Mouse (Mus musculus): ENCODE results near the gene Gucy2e. TPM values are rescaled to one million over a fixed set of nuclear protein-coding genes. Genes with fewer than 3 reads are reported as not detected.

The Gucy2e gene
- total RNA-seq, 2 experiments from 2014 or later: not detected

DNA sequence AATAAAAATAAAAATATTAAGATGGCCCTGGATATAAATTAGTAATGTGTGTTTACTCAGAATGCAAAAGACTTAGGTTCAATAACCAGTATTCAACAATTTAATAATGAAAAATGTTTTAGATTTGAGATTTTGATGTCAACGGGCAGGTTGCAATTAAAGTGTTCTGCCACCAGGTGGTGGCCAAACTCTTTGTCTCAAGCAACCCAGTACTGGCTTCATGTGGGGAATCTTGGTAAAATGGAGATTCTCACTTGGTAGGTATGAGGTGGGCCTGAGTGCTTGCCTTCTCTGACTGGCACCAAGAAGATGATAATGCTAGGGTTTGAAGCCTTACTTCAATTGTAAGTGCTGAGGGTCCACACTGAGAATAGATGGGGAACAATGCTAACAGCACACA lies 44.0 kb downstream of the Gucy2e start:
- no peak overlapping the region for H3K27ac ChIP-seq
- peak; percentile 84 for TF ChIP-seq CTCF (IDR thresholded peaks at IDR 0.05)
- DNase-seq: peak; percentile 32
- intact Hi-C loops (cut with DNase I): loop anchor here (1.0 to 10.0 kb wide), 2 partner anchors 52 to 192 kb away; no protein-coding TSS in a partner anchor
- no peak overlapping the region for H3K4me3 ChIP-seq

- H3K4me3 ChIP-seq: no peak overlapping the region
- DNase-seq: no peak
- intact Hi-C loops (cut with DNase I): no loop called here
- no peak for TF ChIP-seq CTCF (IDR thresholded peaks at IDR 0.05)
- H3K27ac ChIP-seq: no peak overlapping the region
Observed at GRCm38 (mm10) chr11:69185936-69186335, 50.9 kb downstream of the Gucy2e start.

DNA sequence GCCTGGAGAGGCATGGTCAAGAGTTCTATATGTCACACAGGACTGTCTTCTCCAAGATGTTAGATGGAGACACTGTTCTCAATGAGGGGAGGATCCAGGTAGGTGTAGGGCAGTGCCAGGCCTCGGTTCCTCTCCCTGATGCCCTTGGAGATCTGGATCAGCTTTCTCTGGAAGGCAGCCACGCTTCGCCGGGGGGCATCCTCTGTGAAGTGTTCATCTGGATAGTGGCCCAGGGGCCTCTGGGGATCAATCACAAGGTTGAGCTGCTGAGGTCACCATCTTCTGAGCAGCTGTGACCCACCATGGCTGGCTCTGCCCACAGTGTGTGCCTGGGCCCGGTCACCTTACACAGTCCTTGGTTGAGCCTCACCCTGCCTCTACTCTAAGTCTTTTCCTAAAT lies 51.8 kb downstream of the Gucy2e start:
- H3K27ac ChIP-seq: no peak overlapping the region
- no peak for TF ChIP-seq CTCF (IDR thresholded peaks at IDR 0.05)
- no peak overlapping the region for H3K4me3 ChIP-seq
- DNase-seq: no peak
- intact Hi-C loops (cut with DNase I): no loop called here

DNA sequence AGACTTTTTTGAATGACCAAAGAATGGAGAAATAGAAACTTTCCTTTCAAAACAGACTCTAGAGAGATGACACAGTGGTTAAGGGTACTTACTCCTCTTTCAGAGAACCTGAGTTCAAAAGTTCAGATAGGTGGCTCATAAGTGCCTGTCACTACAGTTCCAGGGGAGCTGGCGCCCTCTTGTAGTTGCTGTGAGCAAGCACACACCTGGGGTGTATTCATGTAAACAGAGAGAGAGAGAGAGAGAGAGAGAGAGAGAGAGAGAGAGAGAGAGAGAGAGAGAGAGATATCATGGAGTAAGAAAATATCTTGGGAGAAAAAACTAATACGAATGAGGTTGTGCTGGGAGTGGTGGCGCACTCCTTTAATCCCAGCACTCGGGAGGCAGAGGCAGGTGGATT lies 56.7 kb downstream of the Gucy2e start:
- DNase-seq: no peak
- no peak for TF ChIP-seq CTCF (IDR thresholded peaks at IDR 0.05)
- intact Hi-C loops (cut with DNase I): no loop called here
- Histone ChIP-seq H3K4me3 (no peak overlapping the region), H3K27ac (no peak overlapping the region)

GRCm38 (mm10) chr11:69179512-69179911 lies 57.3 kb downstream of the Gucy2e start:
- intact Hi-C loops (cut with DNase I): no loop called here
- no peak for TF ChIP-seq CTCF (IDR thresholded peaks at IDR 0.05)
- no peak overlapping the region for H3K27ac ChIP-seq
- no peak for DNase-seq
- H3K4me3 ChIP-seq: no peak overlapping the region

DNA sequence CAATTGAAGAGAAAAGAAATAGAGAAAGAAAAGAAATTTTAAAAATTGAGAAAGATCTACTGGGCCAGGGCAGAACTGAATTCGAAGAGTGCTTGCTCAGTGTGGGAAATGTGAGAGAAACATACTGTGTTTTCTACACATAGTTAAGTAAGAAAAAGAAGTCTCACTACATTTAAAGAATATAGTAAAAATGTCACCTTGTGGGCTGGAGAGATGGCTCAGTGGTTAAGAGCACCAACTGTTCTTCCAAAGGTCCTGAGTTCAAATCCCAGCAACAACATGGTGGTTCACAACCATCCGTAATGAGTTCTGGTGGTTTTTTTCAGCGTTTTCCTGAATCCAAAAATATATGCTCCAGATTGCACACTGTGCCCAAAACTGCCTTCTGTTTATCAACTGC lies 58.3 kb downstream of the Gucy2e start:
- no peak overlapping the region for H3K4me3 ChIP-seq
- no peak overlapping the region for H3K27ac ChIP-seq
- intact Hi-C loops (cut with DNase I): no loop called here
- TF ChIP-seq CTCF (IDR thresholded peaks at IDR 0.05): no peak
- DNase-seq: no peak

GRCm38 (mm10) chr11:69174722-69175121 lies 62.1 kb downstream of the Gucy2e start:
- TF ChIP-seq CTCF (IDR thresholded peaks at IDR 0.05): no peak
- intact Hi-C loops (cut with DNase I): no loop called here
- DNase-seq: peak; percentile 16

DNA sequence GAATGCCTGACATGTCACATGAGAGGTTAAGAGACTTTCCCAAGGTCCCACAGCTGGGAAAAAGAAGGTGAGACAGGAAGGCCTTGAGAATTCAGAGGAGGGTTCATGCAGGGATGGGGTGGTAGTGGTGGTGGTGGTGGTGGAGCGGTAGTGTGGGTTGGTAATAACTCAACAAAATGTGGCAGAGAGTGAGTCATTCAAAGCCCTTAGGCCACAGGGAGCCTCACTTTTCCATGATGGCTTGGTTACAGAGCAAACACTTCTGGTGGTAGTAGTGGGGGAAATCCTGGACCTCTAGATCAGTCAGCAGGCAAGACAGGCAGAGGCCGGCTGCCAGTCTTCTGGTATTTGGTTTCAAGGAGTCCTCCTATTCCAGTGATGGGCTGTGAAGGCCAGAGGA lies 64.2 kb downstream of the Gucy2e start:
- TF ChIP-seq CTCF (IDR thresholded peaks at IDR 0.05): no peak
- intact Hi-C loops (cut with DNase I): no loop called here
- DNase-seq: peak; percentile 9

More at GRCm38 (mm10) chr11:69174722-69175121, 62.1 kb downstream of the Gucy2e start:
- Histone ChIP-seq H3K27ac (no peak overlapping the region), H3K4me3 (no peak overlapping the region)

GRCm38 (mm10) chr11:69171626-69172025 lies 65.2 kb downstream of the Gucy2e start:
- intact Hi-C loops (cut with DNase I): no loop called here
- TF ChIP-seq CTCF (IDR thresholded peaks at IDR 0.05): peak; percentile 96
- H3K27ac ChIP-seq: no peak overlapping the region
- no peak overlapping the region for H3K4me3 ChIP-seq
- DNase-seq: peak; percentile 92

More for the DNA sequence above, 64.2 kb downstream of the Gucy2e start:
- no peak overlapping the region for H3K4me3 ChIP-seq
- no peak overlapping the region for H3K27ac ChIP-seq

- DNase-seq: no peak
- Histone ChIP-seq H3K4me3 (no peak overlapping the region), H3K27ac (no peak overlapping the region)
- intact Hi-C loops (cut with DNase I): no loop called here
- no peak for TF ChIP-seq CTCF (IDR thresholded peaks at IDR 0.05)
Observed at GRCm38 (mm10) chr11:69169313-69169712, 67.5 kb downstream of the Gucy2e start.

Other genes with a start within 250 kb of the Gucy2e start
- gene Pfas, start 228.6 kb downstream of the Gucy2e start, total RNA-seq (2021): 10 to 100 TPM in 1 of 2 experiments, 1 to 10 TPM in 1; 7.8 to 14.8 TPM
- gene Ctc1, start 221.1 kb downstream of the Gucy2e start, total RNA-seq (2021): 10 to 100 TPM in 1 of 2 experiments, 1 to 10 TPM in 1; 9.9 to 11.0 TPM
- gene Aurkb, start 191.4 kb downstream of the Gucy2e start, total RNA-seq (2021): not detected
- gene Borcs6, start 177.3 kb downstream of the Gucy2e start, total RNA-seq (2021): 10 to 100 TPM; 17.9 to 18.9 TPM
- 1 to 10 TPM; 3.9 to 5.7 TPM for gene Tmem107, start 166.2 kb downstream of the Gucy2e start, total RNA-seq (2021)
- 10 to 100 TPM; 38.0 to 42.7 TPM for gene Vamp2, start 148.5 kb downstream of the Gucy2e start, total RNA-seq (2021)
- 10 to 100 TPM; 68.2 to 76.8 TPM for gene Per1, start 141.8 kb downstream of the Gucy2e start, total RNA-seq (2021)
- not detected for gene Hes7, start 116.6 kb downstream of the Gucy2e start, total RNA-seq (2021)
- gene 9130213A22Rik, start 114.4 kb downstream of the Gucy2e start, total RNA-seq (2021): under 1 TPM in 1 of 2 experiments, not detected in 1; 0.20 TPM
- not detected for gene Aloxe3, start 111.1 kb downstream of the Gucy2e start, total RNA-seq (2021)
- not detected for gene Alox12b, start 80.0 kb downstream of the Gucy2e start, total RNA-seq (2021)
- gene Alox8, start 39.2 kb downstream of the Gucy2e start, total RNA-seq (2021): not detected
- 1 to 10 TPM; 1.4 to 2.0 TPM for gene Cntrob, start 86.7 kb upstream of the Gucy2e start, total RNA-seq (2021)
- 10 to 100 TPM; 37.7 to 46.4 TPM for gene Trappc1, start 86.9 kb upstream of the Gucy2e start, total RNA-seq (2021)
- not detected for gene Kcnab3, start 89.2 kb upstream of the Gucy2e start, total RNA-seq (2021)
- gene Rnf227, start 103.4 kb upstream of the Gucy2e start, total RNA-seq (2021): not detected
- 1 to 10 TPM; 6.8 to 9.4 TPM for gene Chd3, start 132.4 kb upstream of the Gucy2e start, total RNA-seq (2021)
- gene Naa38, start 158.5 kb upstream of the Gucy2e start, total RNA-seq (2021): 10 to 100 TPM; 62.4 to 86.0 TPM
- gene Cyb5d1, start 158.6 kb upstream of the Gucy2e start, total RNA-seq (2021): 10 to 100 TPM; 34.9 to 36.0 TPM
- gene Tmem88, start 161.2 kb upstream of the Gucy2e start, total RNA-seq (2021): 1 to 10 TPM; 6.5 to 7.4 TPM
- gene Kdm6b, start 176.6 kb upstream of the Gucy2e start, total RNA-seq (2021): 10 to 100 TPM; 23.9 to 24.5 TPM

All from gastrocnemius, adult 2 months (tissue).